Mouse (Mus musculus) gastrocnemius, postnatal 36 days (tissue): ENCODE data around the gene Cenpt. TPM values are rescaled to one million over a fixed set of nuclear protein-coding genes. Genes with fewer than 3 reads are reported as not detected.

Source experiments
- DNase-seq, 2 experiments: peaks; one replicate each; pipeline ENCODE4 v3.0.0; 2022
- intact Hi-C: fragments of 180-260 bp; cut with DNase I; formaldehyde crosslinking; loops from one replicate; pipeline ENCODE4 v1.15.1; 2025
- long read RNA-seq, 2 experiments: library from polyadenylated mRNA; stranded (forward); transcript quantifications; one replicate each; pipeline ENCODE4 v2.0.0; 2021
- total RNA-seq, 2 experiments: library from RNA; stranded (reverse); gene quantifications; 2 replicates each; pipeline ENCODE4 v1.2.3; 2021

Gene Cenpt
- 1 to 10 TPM; 1.1 to 1.2 TPM for total RNA-seq
- long read RNA-seq, experiment 1, partial matches to known transcripts = 0 of 2 reads
- long read RNA-seq, experiment 1, other reads (novel, unspliced or antisense) = 1 of 2 reads
- long read RNA-seq, experiment 2, partial matches to known transcripts = 0 of 2 reads
- long read RNA-seq, experiment 2, other reads (novel, unspliced or antisense) = 1 of 2 reads

- DNase-seq = no peak
- intact Hi-C loops = loop anchor here (5.0 kb wide), 1 partner anchor 79 kb away; the partner anchor contains the start of gene Ctrl
Observed at GRCm38 (mm10) chr8:105853178-105853577, at the start of gene Cenpt. Gene Cenpt, minus strand, starts transcription at chr8:105853278.

GRCm38 (mm10) chr8:105900941-105901616 lies 48.0 kb upstream of the Cenpt start:
- intact Hi-C loops = no loop called here

GRCm38 (mm10) chr8:105900180-105900940 lies 47.3 kb upstream of the Cenpt start, which contains the start of gene Pskh1:
Gene Pskh1, plus strand, starts transcription at chr8:105900441.
- intact Hi-C loops = no loop called here
- peak; percentile 86 to 90 for DNase-seq

More at GRCm38 (mm10) chr8:105900941-105901616, 48.0 kb upstream of the Cenpt start:
- no peak for DNase-seq

- DNase-seq = no peak
- intact Hi-C loops = no loop called here
Observed at GRCm38 (mm10) chr8:105897801-105898480, 44.9 kb upstream of the Cenpt start.

- intact Hi-C loops = no loop called here
- peak; percentile 61 to 68 for DNase-seq
Observed at GRCm38 (mm10) chr8:105893339-105893738, 40.3 kb upstream of the Cenpt start, which contains the start of gene Nrn1l. Gene Nrn1l, plus strand, starts transcription at chr8:105893567.

- no peak for DNase-seq
- intact Hi-C loops = no loop called here
Observed at GRCm38 (mm10) chr8:105892432-105892831, 39.4 kb upstream of the Cenpt start.

- no peak for DNase-seq
- intact Hi-C loops = no loop called here
Observed at GRCm38 (mm10) chr8:105890870-105891269, 37.8 kb upstream of the Cenpt start.

- intact Hi-C loops = no loop called here
- DNase-seq = no peak
Observed at GRCm38 (mm10) chr8:105889756-105890465, 36.8 kb upstream of the Cenpt start.

- intact Hi-C loops = no loop called here
- DNase-seq = peak; percentile 81 to 89
Observed at GRCm38 (mm10) chr8:105880754-105881520, 27.9 kb upstream of the Cenpt start, which contains the start of gene Edc4. Gene Edc4, plus strand, starts transcription at chr8:105880881.

GRCm38 (mm10) chr8:105874301-105874700 lies 21.2 kb upstream of the Cenpt start:
- DNase-seq = no peak
- intact Hi-C loops = no loop called here

- intact Hi-C loops = no loop called here
- no peak for DNase-seq
Observed at GRCm38 (mm10) chr8:105866364-105867029, 13.4 kb upstream of the Cenpt start.

GRCm38 (mm10) chr8:105861951-105862350 lies 8.9 kb upstream of the Cenpt start:
- intact Hi-C loops = loop anchor here (2.0 kb wide), 1 partner anchor 35 kb away; the partner anchor contains the start of genes Ranbp10 and Tsnaxip1
- no peak for DNase-seq

GRCm38 (mm10) chr8:105860143-105860981 lies 7.3 kb upstream of the Cenpt start, which contains the start of gene Nutf2:
Gene Nutf2, plus strand, starts transcription at chr8:105860580.
- peak; percentile 87 to 94 for DNase-seq
- intact Hi-C loops = loop anchor here (2.0 kb wide), 1 partner anchor 34 kb away; the partner anchor contains the start of genes Ranbp10 and Tsnaxip1

- intact Hi-C loops = no loop called here
- DNase-seq = no peak
Observed at GRCm38 (mm10) chr8:105859314-105859713, 6.2 kb upstream of the Cenpt start.

- DNase-seq = no peak
- intact Hi-C loops = no loop called here
Observed at GRCm38 (mm10) chr8:105858495-105858894, 5.4 kb upstream of the Cenpt start.

- DNase-seq = no peak
- intact Hi-C loops = no loop called here
Observed at GRCm38 (mm10) chr8:105856168-105856835, 3.2 kb upstream of the Cenpt start.
